Mouse (Mus musculus) ovary, postnatal 10 days (tissue): ENCODE results near the gene Mef2d.

Source experiments
- DNase-seq: peaks from one replicate; pipeline ENCODE4 v3.0.0; 2022; ENCODE audit warnings: low spot score

Mef2d gene

GRCm38 (mm10) chr3:88138336-88139242, 3.6 kb upstream of the Mef2d start:
- DNase-seq, result peak; percentile 75

DNA sequence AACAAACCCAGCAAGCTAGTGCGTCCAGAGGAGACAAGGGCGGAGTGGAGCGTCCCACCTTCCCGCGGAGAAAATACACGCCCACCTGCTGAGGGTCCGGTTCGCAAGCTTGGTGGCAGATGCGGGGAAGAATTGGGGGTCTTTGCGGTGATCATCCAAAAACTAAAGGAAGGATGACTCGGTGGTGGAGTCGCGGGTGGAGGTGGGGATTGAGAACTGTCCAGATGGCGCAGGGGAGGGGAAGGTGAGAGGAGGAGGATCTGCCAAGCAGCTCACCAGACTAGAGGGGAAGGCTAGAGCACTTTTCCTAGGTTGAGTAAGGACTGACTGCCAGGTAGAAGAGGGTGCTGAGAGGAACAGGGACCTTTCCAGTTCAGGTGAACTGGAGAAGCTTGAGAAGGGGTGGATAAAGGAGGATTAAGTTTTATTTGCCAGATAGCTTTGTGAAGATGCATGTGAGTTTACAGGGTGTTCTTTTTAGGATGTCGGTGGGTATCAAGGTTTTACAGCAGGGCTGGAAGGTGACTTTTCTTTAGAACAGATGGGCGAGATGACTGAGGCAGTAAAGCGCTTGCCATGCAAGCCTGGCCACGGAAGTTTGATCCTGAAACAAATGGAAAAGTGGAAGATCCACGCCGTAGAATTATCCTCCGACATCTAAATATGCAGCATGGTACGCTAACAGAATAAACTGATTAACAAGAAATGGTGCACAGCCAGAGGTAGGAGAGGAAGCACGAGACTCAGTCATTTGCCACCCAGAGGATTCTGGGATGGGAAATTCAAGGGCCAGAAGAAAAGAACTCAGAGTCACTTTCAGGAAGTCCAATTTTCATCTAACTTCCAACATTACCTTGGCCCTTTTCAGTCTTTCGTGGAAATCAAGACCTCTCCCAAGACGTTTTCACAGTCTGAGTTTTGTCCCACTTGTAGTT, 2.7 kb upstream of the Mef2d start:
- DNase-seq, result no peak

- no peak for DNase-seq
Measured at GRCm38 (mm10) chr3:88140178-88140902, 1.8 kb upstream of the Mef2d start.

DNA sequence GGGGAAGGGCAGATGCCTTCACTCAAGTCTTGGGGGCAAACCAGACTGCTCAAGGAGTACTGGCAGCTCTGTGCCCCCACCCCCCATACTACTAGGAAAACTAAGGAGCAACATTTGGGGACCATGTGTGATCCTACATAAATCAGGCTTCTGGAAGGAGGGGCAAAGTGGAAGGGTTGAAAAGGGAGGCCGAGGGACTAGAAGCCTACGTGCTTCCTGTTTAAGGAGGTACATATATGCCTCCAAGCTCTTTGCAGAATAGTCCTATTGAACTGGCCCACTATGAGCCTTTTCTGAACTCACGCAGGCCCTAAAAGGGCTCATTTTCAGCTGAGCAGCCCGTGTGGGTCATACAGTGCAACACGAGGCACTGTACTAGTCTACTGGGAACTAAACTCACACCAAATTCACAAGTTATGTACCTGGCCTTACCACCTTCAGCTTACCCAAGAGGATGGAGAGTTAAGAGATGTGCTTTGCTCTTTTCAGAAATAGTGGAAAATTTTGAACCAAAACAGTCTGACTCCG, 1.2 kb upstream of the Mef2d start:
- no peak for DNase-seq

GRCm38 (mm10) chr3:88141439-88141786, 759 bp upstream of the Mef2d start:
- no peak for DNase-seq

GRCm38 (mm10) chr3:88142546-88142915, 359 bp downstream of the Mef2d start:
- DNase-seq, result no peak

DNA sequence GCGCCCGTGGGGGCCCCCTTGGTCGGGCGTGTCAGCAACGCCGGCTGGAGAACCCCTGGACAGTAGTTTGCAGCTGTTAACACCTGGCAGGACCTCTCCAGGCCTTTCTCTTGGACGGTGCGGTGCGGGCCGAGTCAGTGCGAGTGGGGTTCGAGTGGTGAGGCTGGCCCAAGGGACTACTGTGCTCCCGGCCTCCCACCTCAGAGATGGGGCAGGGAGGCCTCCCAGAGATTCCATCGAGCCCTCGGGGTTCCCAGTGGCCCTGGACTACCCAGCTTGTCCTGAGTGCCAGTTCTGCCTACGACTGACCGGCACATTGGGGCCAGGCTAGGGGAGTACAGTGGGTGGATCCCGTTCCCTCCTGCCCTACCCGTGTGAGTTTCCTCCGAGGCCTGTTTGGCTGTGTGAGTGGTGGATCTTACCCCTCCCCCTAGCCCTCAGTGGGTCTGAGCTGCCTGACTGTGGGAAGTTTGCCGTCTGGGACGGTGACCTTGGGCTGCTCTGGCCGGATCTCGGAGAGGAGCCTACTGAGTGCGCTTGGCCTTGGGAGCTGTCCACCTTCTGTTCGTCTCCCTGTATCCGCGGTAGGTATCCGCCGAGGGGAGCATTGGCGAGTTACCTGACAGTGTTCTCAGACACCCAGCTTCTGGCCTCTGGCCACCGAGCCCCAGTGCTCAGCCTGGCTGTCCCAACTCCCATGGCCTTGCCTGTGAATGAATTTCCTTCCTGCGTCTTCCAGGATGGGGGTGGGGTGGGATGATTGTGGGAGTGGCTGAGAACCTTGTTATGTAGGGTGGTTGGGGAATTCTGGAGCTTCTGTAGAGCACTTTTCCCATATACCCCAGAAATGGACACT, 972 bp downstream of the Mef2d start:
- no peak for DNase-seq

GRCm38 (mm10) chr3:88143961-88144486, 1.9 kb downstream of the Mef2d start:
- no peak for DNase-seq

GRCm38 (mm10) chr3:88144648-88145410, 2.7 kb downstream of the Mef2d start:
- no peak for DNase-seq

DNA sequence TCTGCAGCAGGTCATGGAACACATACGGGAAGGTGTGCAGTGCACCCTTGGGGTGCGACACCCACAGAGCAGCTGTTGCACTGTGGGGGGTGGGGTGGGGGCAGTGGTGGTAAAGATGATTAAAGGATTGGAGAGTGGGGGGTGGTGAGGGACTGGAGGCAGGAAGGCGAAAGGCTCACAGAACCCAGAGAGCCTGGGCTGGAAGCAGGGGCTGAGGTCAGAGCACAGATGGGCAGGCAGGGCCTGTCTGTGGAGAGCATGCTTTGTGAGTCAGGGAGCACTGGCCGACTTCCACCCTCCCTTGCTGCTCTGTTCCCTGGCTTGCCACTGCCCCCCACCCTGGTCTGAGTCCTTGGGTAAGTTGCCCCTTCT, 3.2 kb downstream of the Mef2d start:
- DNase-seq, result no peak

- no peak for DNase-seq
Measured at GRCm38 (mm10) chr3:88145952-88146351, 3.8 kb downstream of the Mef2d start.

GRCm38 (mm10) chr3:88146376-88147112, 4.4 kb downstream of the Mef2d start:
- DNase-seq, result no peak

- no peak for DNase-seq
Measured at GRCm38 (mm10) chr3:88147444-88147843, 5.3 kb downstream of the Mef2d start.

DNA sequence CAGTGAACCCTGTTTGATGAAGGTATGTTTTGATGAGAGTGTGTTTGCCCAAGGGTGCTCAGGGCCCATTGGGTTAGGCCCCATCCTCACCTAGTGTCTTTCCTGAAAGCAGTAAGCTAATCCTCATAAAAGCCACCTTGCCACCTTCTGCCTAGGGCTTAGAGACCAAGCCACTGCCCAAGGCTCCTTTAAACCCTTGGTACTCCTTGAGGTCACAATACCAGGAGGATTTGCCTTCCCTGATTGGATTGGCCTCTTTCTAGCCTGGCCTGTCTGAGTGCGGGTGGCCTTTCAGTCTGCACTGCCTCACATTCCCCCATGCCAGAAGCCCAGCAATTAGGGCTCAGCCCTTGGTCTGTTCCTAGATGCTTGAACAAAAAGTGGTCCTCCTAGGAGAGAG, 5.7 kb downstream of the Mef2d start:
- no peak for DNase-seq

- no peak for DNase-seq
Measured at GRCm38 (mm10) chr3:88148354-88148753, 6.2 kb downstream of the Mef2d start.

DNA sequence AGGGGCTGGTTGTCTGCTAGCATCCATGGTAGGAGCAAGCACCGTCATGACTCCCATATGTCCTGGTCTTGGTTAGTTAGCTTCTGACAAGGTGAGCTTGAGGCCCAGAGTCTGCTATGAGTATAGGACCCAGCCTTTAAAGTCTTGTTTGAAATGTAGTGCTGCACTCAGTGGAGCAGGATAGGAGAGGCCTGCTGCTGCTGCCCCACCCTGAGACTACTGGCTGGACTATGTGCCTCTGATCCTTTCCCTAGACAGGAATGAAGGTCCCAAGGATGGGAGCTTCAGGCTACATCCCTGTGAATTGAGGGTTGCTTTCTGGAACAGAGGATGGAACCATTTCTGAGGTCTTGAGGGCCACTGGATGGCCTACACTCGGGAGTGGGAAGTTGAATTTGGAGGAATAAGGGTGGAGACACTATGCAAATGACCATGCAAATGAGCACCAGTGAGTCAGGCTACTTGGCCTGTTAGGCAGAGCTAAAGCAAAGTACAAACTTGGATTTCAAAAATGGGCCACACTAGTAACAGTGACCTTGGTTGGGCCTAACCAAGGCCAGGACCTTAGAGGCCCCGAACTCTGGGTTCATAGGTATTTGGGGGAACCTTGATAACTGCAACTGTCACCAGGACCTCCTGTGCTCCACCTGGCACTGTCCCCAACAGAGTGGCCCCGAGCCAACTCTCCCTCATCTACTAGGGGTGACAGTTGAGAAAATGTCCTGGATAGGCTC, 6.8 kb downstream of the Mef2d start:
- no peak for DNase-seq

- no peak for DNase-seq
Measured at GRCm38 (mm10) chr3:88149510-88149974, 7.4 kb downstream of the Mef2d start.
